Mouse (Mus musculus) forebrain, embryonic 14.5 days (tissue): ENCODE measurements around the gene Klra3. TPM values are rescaled to one million over a fixed set of nuclear protein-coding genes. Genes with fewer than 3 reads are reported as not detected.

ENCODE experiments used
- polyA plus RNA-seq: library from polyadenylated mRNA; unstranded; fragments of >200 nt; fragmentation: Nextera tagmentation; extraction: Ambion mirVana; gene quantifications from 2 replicates; pipeline ENCODE4 v1.2.1, GENCODE M21; 2014

Klra3 gene
- polyA plus RNA-seq, 1 experiment from 2014 or later: not detected

Other genes starting within 250 kb of the Klra3 start
- gene Klra8, start 207.7 kb downstream of the Klra3 start, polyA plus RNA-seq: not detected in 2 replicates
- not detected in 2 replicates for gene Klra9, start 144.5 kb downstream of the Klra3 start, polyA plus RNA-seq
- not detected in 2 replicates for gene Klra7, start 104.3 kb downstream of the Klra3 start, polyA plus RNA-seq
- gene Klra10, start 55.6 kb downstream of the Klra3 start, polyA plus RNA-seq: not detected in 2 replicates
- not detected in 2 replicates for gene Klra1, start 49.3 kb upstream of the Klra3 start, polyA plus RNA-seq